Mouse (Mus musculus) bone marrow macrophage, adult 2 months (primary cell): ENCODE measurements around the gene Chst3.

Experiments
- CTCF ChIP-seq: IDR thresholded peaks from 2 replicates; pipeline ENCODE4 v1.5.1; 2012; ENCODE audit warnings: low read depth, mild to moderate bottlenecking, low read length, moderate library complexity
- POLR2A ChIP-seq: IDR thresholded peaks from 2 replicates; pipeline ENCODE4 v1.6.1; 2012; ENCODE audit warnings: mild to moderate bottlenecking, low read depth, low read length, borderline replicate concordance

DNA sequence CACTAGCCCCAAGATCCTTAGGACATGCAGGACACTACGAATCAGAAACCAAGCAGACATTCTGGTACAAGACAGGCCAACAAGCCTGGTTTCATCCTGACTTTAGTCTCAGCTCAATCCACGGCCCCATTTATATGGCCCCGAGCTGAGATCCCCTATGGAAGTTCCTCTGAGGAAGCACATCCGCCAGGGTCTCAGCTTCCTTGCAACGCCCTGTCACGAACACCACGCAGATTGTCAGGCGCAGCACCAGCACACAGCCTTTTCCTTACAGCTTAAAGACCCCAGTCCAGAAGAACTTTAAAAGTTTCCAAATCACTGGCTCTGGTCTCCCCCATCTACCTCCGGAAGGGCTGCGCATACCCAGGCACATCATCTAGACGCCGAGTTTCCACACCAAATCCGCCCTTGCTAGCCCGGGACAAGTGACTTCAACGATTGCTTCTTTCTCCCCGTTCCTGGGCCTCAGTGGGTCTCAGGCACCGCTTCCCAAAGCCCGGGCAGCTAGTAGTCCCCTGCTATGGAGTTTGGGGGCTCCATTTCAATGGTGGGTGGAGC lies 948 bp downstream of the Chst3 start:
- TF ChIP-seq POLR2A (no peak), CTCF (no peak)
